Mouse (Mus musculus): ENCODE data around the gene Nlrc4. TPM values are rescaled to one million over a fixed set of nuclear protein-coding genes. Genes with fewer than 3 reads are reported as not detected.

Nlrc4 gene
- polyA plus RNA-seq, 1 experiment from 2014 or later = 0.15 TPM

GRCm38 (mm10) chr17:74424401-74425005 is 34.4 kb downstream of the Nlrc4 start:
- H3K4me1 ChIP-seq (replicated peaks) = peaks cover 7% of the 10 kb centered on the region
- no peaks in the 10 kb centered on the region for H3K9me3 ChIP-seq (replicated peaks)
- ATAC-seq (ENCODE audit: insufficient number of reproducible peaks, low FRiP score) = no peak
- peaks cover 80% of the 10 kb centered on the region for H3K36me3 ChIP-seq
- no peak overlapping the region for H3K27ac ChIP-seq (ENCODE audit: poor library complexity, severe bottlenecking)
- WGBS = 78% methylated on average over 12 of the region's 12 CpGs
- H3K4me2 ChIP-seq = no peak overlapping the region
- H3K4me3 ChIP-seq = no peak overlapping the region
- H3K27me3 ChIP-seq (replicated peaks) = no peaks in the 10 kb centered on the region
- H3K9ac ChIP-seq = no peak overlapping the region

DNA sequence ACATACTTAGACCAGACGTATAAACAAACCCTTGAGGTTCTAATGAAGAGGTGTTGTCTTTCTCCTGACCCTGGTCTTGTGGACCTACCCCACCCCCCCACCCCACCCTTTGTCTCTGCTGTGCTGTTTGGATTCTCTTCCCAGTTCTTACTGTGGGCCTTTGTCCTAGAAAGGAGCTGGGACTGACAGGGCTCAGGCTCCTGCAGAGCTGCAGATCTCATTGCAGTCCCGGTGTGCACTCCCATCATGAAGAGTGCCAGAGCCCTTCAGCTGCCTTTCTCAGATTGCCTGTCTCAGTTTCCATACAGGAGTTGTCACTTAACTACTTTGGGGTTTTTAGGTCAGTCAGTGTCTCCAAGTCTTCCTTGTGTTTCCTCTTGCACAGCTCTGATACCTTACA is 38.3 kb downstream of the Nlrc4 start:
- no peak overlapping the region for H3K9ac ChIP-seq
- no peaks in the 10 kb centered on the region for H3K27me3 ChIP-seq (replicated peaks)
- H3K4me1 ChIP-seq (replicated peaks) = peaks cover 7% of the 10 kb centered on the region
- H3K36me3 ChIP-seq = peaks cover 73% of the 10 kb centered on the region
- H3K4me2 ChIP-seq = no peak overlapping the region
- H3K27ac ChIP-seq (ENCODE audit: poor library complexity, severe bottlenecking) = no peak overlapping the region
- WGBS = 88% methylated on average over 2 of the region's 2 CpGs
- no peak overlapping the region for H3K4me3 ChIP-seq
- no peak for ATAC-seq (ENCODE audit: insufficient number of reproducible peaks, low FRiP score)
- no peaks in the 10 kb centered on the region for H3K9me3 ChIP-seq (replicated peaks)

- Histone ChIP-seq H3K4me2 (no peak overlapping the region), H3K4me1 (replicated peaks) (no peaks in the 10 kb centered on the region), H3K9me3 (replicated peaks) (no peaks in the 10 kb centered on the region), H3K9ac (no peak overlapping the region), H3K27me3 (replicated peaks) (no peaks in the 10 kb centered on the region), H3K36me3 (peaks cover 81% of the 10 kb centered on the region), H3K27ac (ENCODE audit: poor library complexity, severe bottlenecking) (no peak overlapping the region), H3K4me3 (no peak overlapping the region)
- WGBS = 71% methylated on average over 4 of the region's 4 CpGs
- ATAC-seq (ENCODE audit: insufficient number of reproducible peaks, low FRiP score) = no peak
Observed at GRCm38 (mm10) chr17:74418171-74418570, 40.8 kb downstream of the Nlrc4 start.

DNA sequence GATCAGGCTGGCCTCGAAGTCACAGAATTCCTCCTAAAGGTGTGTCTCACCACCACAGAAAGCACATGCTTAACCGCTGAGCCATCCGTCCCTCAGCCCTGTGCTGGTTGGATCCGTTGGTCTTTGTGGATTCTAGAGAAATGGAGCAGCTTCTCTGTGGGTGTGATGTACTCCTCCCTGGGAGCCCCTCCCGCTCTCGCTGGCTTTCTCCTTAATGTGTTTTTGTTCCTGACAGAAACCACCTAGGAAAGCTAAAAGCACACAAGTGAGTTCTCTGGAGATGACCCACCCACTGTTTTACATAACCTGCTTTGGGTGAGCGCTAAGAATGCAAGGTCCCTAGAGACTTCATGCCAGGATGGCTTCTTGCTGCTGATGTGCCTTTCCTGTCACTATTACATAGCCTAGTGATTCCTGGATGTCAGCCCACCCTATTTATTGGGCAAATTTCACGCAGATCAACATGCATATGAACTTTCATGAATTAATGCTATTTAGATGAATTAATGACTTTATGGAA is 42.0 kb downstream of the Nlrc4 start:
- Histone ChIP-seq H3K9ac (no peak overlapping the region), H3K4me3 (no peak overlapping the region), H3K27me3 (replicated peaks) (no peaks in the 10 kb centered on the region), H3K4me2 (no peak overlapping the region), H3K9me3 (replicated peaks) (no peaks in the 10 kb centered on the region), H3K27ac (ENCODE audit: poor library complexity, severe bottlenecking) (no peak overlapping the region), H3K36me3 (peaks cover 80% of the 10 kb centered on the region), H3K4me1 (replicated peaks) (no peaks in the 10 kb centered on the region)
- 88% methylated on average over 8 of the region's 8 CpGs for WGBS
- no peak for ATAC-seq (ENCODE audit: insufficient number of reproducible peaks, low FRiP score)

DNA sequence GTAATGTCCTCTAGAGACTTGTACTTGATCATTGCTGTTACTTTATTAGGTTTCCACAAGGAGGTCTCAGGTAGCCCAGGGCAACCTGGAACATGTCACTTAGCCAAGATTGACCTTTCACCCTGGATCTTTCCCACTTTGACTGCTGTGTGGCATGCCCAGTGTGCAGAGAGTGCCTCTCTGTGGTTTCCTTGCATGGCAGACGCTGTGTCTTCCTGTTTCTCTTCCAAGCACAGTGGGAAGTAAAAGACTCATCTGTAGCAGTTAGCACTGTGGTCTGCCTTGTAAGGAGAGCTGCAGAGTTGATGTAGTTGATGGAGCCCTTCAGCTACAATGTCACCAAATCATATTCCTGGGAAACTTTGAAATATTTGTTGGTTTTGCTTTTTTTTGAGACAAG is 44.3 kb downstream of the Nlrc4 start:
- Histone ChIP-seq H3K4me2 (no peak overlapping the region), H3K27ac (ENCODE audit: poor library complexity, severe bottlenecking) (no peak overlapping the region), H3K27me3 (replicated peaks) (no peaks in the 10 kb centered on the region), H3K36me3 (peaks cover 78% of the 10 kb centered on the region), H3K4me3 (no peak overlapping the region), H3K9me3 (replicated peaks) (no peaks in the 10 kb centered on the region), H3K4me1 (replicated peaks) (no peaks in the 10 kb centered on the region), H3K9ac (no peak overlapping the region)
- WGBS = 70% methylated on average over 1 of the region's 1 CpGs
- no peak for ATAC-seq (ENCODE audit: insufficient number of reproducible peaks, low FRiP score)

DNA sequence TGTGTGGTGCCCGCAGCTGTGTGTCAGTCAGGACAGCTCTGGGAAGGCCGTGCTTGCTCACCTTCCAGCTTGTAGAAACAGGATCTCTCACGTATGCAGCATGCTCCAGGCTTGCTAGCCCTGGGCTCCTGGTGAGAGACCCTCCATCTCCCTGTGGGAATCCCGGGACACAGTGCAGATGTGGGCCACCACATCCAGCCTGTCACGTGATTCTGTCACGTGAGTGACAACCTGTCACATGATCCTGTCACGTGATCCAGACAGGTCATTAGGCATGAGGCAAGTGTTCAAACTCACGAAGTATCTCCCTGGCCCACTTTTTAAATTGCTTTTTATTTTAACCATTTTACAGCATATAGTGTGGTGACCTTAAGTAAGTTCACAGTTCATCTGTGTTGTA is 45.6 kb downstream of the Nlrc4 start:
- no peaks in the 10 kb centered on the region for H3K4me1 ChIP-seq (replicated peaks)
- no peaks in the 10 kb centered on the region for H3K9me3 ChIP-seq (replicated peaks)
- H3K36me3 ChIP-seq = peaks cover 72% of the 10 kb centered on the region
- H3K27ac ChIP-seq (ENCODE audit: poor library complexity, severe bottlenecking) = no peak overlapping the region
- no peak for ATAC-seq (ENCODE audit: insufficient number of reproducible peaks, low FRiP score)
- no peak overlapping the region for H3K9ac ChIP-seq
- H3K27me3 ChIP-seq (replicated peaks) = no peaks in the 10 kb centered on the region
- no peak overlapping the region for H3K4me2 ChIP-seq
- H3K4me3 ChIP-seq = no peak overlapping the region
- WGBS = 91% methylated on average over 8 of the region's 8 CpGs

- Histone ChIP-seq H3K27me3 (replicated peaks) (no peaks in the 10 kb centered on the region), H3K4me3 (no peak overlapping the region), H3K9ac (no peak overlapping the region), H3K27ac (ENCODE audit: poor library complexity, severe bottlenecking) (no peak overlapping the region), H3K36me3 (peaks cover 69% of the 10 kb centered on the region), H3K9me3 (replicated peaks) (no peaks in the 10 kb centered on the region), H3K4me1 (replicated peaks) (no peaks in the 10 kb centered on the region), H3K4me2 (no peak overlapping the region)
- no peak for ATAC-seq (ENCODE audit: insufficient number of reproducible peaks, low FRiP score)
- 39% methylated on average over 4 of the region's 4 CpGs for WGBS
Observed at GRCm38 (mm10) chr17:74409722-74410121, 49.2 kb downstream of the Nlrc4 start.

GRCm38 (mm10) chr17:74406487-74406886 is 52.5 kb downstream of the Nlrc4 start:
- Histone ChIP-seq H3K27ac (ENCODE audit: poor library complexity, severe bottlenecking) (no peak overlapping the region), H3K4me2 (no peak overlapping the region), H3K4me1 (replicated peaks) (no peaks in the 10 kb centered on the region), H3K9ac (no peak overlapping the region), H3K9me3 (replicated peaks) (no peaks in the 10 kb centered on the region), H3K36me3 (peaks cover 67% of the 10 kb centered on the region), H3K4me3 (no peak overlapping the region), H3K27me3 (replicated peaks) (no peaks in the 10 kb centered on the region)
- no peak for ATAC-seq (ENCODE audit: insufficient number of reproducible peaks, low FRiP score)
- 79% methylated on average over 8 of the region's 8 CpGs for WGBS

GRCm38 (mm10) chr17:74402486-74403222 is 56.3 kb downstream of the Nlrc4 start:
- no peaks in the 10 kb centered on the region for H3K4me1 ChIP-seq (replicated peaks)
- no peak overlapping the region for H3K4me3 ChIP-seq
- 89% methylated on average over 12 of the region's 12 CpGs for WGBS
- no peak overlapping the region for H3K27ac ChIP-seq (ENCODE audit: poor library complexity, severe bottlenecking)
- no peaks in the 10 kb centered on the region for H3K9me3 ChIP-seq (replicated peaks)
- H3K36me3 ChIP-seq = peaks cover 51% of the 10 kb centered on the region
- ATAC-seq (ENCODE audit: insufficient number of reproducible peaks, low FRiP score) = no peak
- no peaks in the 10 kb centered on the region for H3K27me3 ChIP-seq (replicated peaks)
- no peak overlapping the region for H3K4me2 ChIP-seq
- H3K9ac ChIP-seq = no peak overlapping the region

DNA sequence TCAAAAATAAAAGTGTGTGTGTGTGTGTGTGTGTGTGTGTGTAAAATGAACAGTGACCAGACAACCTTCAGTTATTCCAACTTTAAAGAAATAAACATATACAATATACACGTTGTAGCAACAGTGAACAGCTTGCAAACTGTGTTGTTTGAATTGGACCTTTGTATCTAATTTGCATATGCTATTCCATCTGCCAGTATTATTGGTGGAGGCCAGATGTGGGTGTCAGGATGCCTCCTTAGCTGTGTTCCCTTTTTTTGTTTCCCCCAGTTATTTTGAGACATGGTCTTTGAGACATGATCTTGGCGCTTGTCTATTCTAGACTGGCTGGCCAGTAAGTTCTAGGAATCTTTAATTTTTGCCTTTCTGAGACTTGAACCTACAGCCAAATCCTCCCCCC is 61.8 kb downstream of the Nlrc4 start:
- Histone ChIP-seq H3K4me2 (no peak overlapping the region), H3K27ac (ENCODE audit: poor library complexity, severe bottlenecking) (no peak overlapping the region), H3K27me3 (replicated peaks) (no peaks in the 10 kb centered on the region), H3K36me3 (peaks cover 4% of the 10 kb centered on the region), H3K9ac (no peak overlapping the region), H3K4me1 (replicated peaks) (peaks cover 9% of the 10 kb centered on the region), H3K4me3 (no peak overlapping the region), H3K9me3 (replicated peaks) (no peaks in the 10 kb centered on the region)
- 89% methylated on average over 2 of the region's 2 CpGs for WGBS
- no peak for ATAC-seq (ENCODE audit: insufficient number of reproducible peaks, low FRiP score)

GRCm38 (mm10) chr17:74396766-74397165 is 62.2 kb downstream of the Nlrc4 start:
- Histone ChIP-seq H3K36me3 (peaks cover under 1% of the 10 kb centered on the region; the same call in 1 of the 2 replicates), H3K27me3 (replicated peaks) (no peaks in the 10 kb centered on the region), H3K27ac (ENCODE audit: poor library complexity, severe bottlenecking) (no peak overlapping the region), H3K9ac (no peak overlapping the region), H3K4me2 (peak overlapping the region; percentile 74), H3K4me1 (replicated peaks) (peaks cover 9% of the 10 kb centered on the region), H3K4me3 (peak overlapping the region; percentile 83), H3K9me3 (replicated peaks) (no peaks in the 10 kb centered on the region)
- no peak for ATAC-seq (ENCODE audit: insufficient number of reproducible peaks, low FRiP score)
- WGBS = 76% methylated on average over 4 of the region's 4 CpGs

Measured in heart, embryonic 12.5 days (tissue).